Mouse (Mus musculus): ENCODE results near the gene Ehmt1.

DNA sequence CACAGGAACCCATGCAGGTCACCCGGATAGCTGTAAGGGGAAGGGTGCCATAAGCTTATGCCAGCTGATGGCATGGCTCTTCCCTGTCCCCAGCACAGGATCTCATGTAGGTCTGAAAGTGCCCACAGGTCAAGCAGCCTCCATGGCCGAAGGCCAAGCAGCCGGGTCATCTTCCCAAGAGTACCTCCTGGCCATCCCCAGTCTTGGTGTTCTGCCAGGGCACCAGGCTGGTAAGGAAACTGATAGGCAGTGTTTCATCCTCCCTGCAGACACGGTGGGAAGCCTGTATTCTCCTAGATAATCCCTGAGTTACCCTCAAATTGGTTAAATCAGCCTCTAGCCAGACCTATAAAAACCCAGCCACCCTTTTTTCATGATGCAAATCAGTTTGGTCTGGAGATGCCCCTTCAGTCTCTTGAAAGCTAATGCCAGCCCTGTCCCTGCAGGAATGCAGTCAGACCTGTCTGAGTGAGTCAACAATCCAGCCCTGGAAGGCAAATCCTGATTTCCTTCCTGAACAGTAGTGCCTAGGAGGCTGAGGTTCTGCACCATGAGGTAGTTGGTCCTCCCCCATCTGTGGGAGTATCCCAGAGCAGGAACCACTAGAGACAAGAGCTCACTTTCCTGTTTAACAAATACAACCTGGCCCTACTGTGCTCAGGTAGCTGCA lies 8.5 kb upstream of the Ehmt1 start:
- TF ChIP-seq POLR2A (IDR thresholded peaks at IDR 0.05; ENCODE audit: borderline replicate concordance, extremely low read depth, low read depth, low read length) (no peak), CTCF (IDR thresholded peaks at IDR 0.05; ENCODE audit: insufficient read depth, low read length) (no peak)

All from lung, adult 2 months (tissue).